Mouse (Mus musculus) gastrocnemius, adult 18-20 months (tissue): ENCODE data around the gene Gas2l2. TPM values are rescaled to one million over a fixed set of nuclear protein-coding genes. Genes with fewer than 3 reads are reported as not detected.

Experiments used
- DNase-seq: peaks from one replicate; pipeline ENCODE4 v3.0.0; 2021; ENCODE audit warnings: low spot score
- total RNA-seq, 2 experiments: library from RNA; stranded (reverse); gene quantifications; 2 replicates each; pipeline ENCODE4 v1.2.3; 2021

The Gas2l2 gene
- total RNA-seq, 2 experiments from 2014 or later, result not detected

GRCm38 (mm10) chr11:83397626-83398025 is 31.6 kb downstream of the Gas2l2 start:
- DNase-seq, result no peak

- no peak for DNase-seq
Measured at GRCm38 (mm10) chr11:83394802-83395439, 34.3 kb downstream of the Gas2l2 start.

- no peak for DNase-seq
Measured at GRCm38 (mm10) chr11:83393062-83393461, 36.2 kb downstream of the Gas2l2 start.

GRCm38 (mm10) chr11:83383532-83383887 is 45.7 kb downstream of the Gas2l2 start:
- no peak for DNase-seq

- DNase-seq, result no peak
Measured at GRCm38 (mm10) chr11:83382876-83383531, 46.3 kb downstream of the Gas2l2 start.

- no peak for DNase-seq
Measured at GRCm38 (mm10) chr11:83379745-83380341, 49.4 kb downstream of the Gas2l2 start.

Other genes with a start within 250 kb of the Gas2l2 start
- gene Slfn3, start 238.1 kb downstream of the Gas2l2 start, total RNA-seq, result 1 to 10 TPM in 1 of 2 experiments, under 1 TPM in 1; 0.41 to 1.3 TPM
- gene Slfn14, start 142.7 kb downstream of the Gas2l2 start, total RNA-seq, result not detected
- gene Ap2b1, start 130.4 kb downstream of the Gas2l2 start, total RNA-seq, result 10 to 100 TPM; 34.6 to 35.0 TPM
- gene Pex12, start 126.9 kb downstream of the Gas2l2 start, total RNA-seq, result 10 to 100 TPM; 14.0 to 15.5 TPM
- gene Rasl10b, start 20.3 kb downstream of the Gas2l2 start, total RNA-seq, result under 1 TPM; 0.48 to 0.90 TPM
- not detected for gene 1700020L24Rik, start 8.2 kb upstream of the Gas2l2 start, total RNA-seq
- 1 to 10 TPM; 1.4 TPM for gene Mmp28, start 33.6 kb upstream of the Gas2l2 start, total RNA-seq
- gene Taf15, start 43.6 kb upstream of the Gas2l2 start, total RNA-seq, result 10 to 100 TPM; 18.6 to 21.3 TPM
- gene Heatr9, start 92.7 kb upstream of the Gas2l2 start, total RNA-seq, result not detected
- not detected for gene Ccl5, start 101.1 kb upstream of the Gas2l2 start, total RNA-seq
- gene Ccl9, start 149.2 kb upstream of the Gas2l2 start, total RNA-seq, result 1 to 10 TPM; 2.4 to 3.0 TPM
- 1 to 10 TPM; 3.8 to 6.5 TPM for gene Ccl6, start 163.6 kb upstream of the Gas2l2 start, total RNA-seq
- not detected for gene Rpl9-ps1, start 216.2 kb upstream of the Gas2l2 start, total RNA-seq
- gene Ccl3, start 219.9 kb upstream of the Gas2l2 start, total RNA-seq, result not detected
- not detected for gene Ccl4, start 233.1 kb upstream of the Gas2l2 start, total RNA-seq